Mouse (Mus musculus): Measurements from ENCODE around the gene Grrp1.

DNA sequence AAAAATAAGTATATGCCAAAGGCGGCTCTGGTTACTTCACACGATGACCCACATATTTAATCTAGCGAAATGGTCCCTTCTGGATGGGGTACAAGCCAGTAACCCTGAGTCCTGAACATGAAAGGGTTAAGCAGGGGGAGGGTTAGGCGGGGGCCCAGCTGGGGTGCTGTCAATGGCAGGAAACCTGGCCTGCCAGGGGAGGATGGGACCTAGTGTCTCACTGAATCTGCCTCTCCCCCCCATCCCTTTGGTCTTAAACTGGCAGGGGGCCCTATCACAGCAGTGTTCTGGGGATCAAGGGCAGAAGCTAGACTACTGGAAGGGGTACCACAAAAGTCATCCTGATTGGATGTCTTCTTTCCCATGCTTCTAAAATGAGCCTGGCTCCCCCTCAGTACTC is 1.9 kb upstream of the Grrp1 start:
- TF ChIP-seq CTCF (IDR thresholded peaks at IDR 0.05; ENCODE audit: extremely low read depth, insufficient read depth, low read length) (no peak), POLR2A (IDR thresholded peaks at IDR 0.05; ENCODE audit: extremely low read depth, insufficient read depth, low read length) (no peak)

All from cortical plate, adult 2 months (tissue).